Comparison of ENCODE assay signal across 9 mouse cellular contexts in genomic region chr17:23745301-23746251, GRCm38 (mm10). TPM values are rescaled to one million over a fixed set of nuclear protein-coding genes. Genes with fewer than 3 reads are reported as not detected.
A peak's percentile ranks its signal among the peaks of the same experiment; 100 is the strongest.
DNase-seq lines count a peak whose midpoint lies in the region; ATAC-seq and TF ChIP-seq lines count a peak whose summit lies in the region.
"Had no signal": no experiment of that assay in that cellular context is flagged by ENCODE, and none has a peak within 500 bp of the region (broad histone marks: within the 10 kb centered on the region; RNA-seq: fewer than 3 reads in every experiment).

TSS of gene Kremen2 (minus strand) at chr17:23745833.

- no peak for TF ChIP-seq POLR2A in cerebellum, adult 2 months (IDR thresholded peaks at IDR 0.05; ENCODE audit: borderline replicate concordance, insufficient read depth, low read length)

- H3K4me1 ChIP-seq in cerebellum, adult 2 months (ENCODE audit: control insufficient read depth, insufficient read depth, low read length): 0 out of 2 replicates have a peak, but pooled peaks cover 16% of the 10 kb centered on the region
- H3K4me1 ChIP-seq in hindbrain, embryonic 12.5 days: peaks cover 30% of the 10 kb centered on the region
- peaks cover 19% of the 10 kb centered on the region for H3K4me1 ChIP-seq in midbrain, embryonic 16.5 days (ENCODE audit: control insufficient read depth, insufficient read depth, low read length)

- no peak within 1 kb of the TSS for H3K27ac ChIP-seq in cerebellum, adult 2 months (ENCODE audit: insufficient read depth, low read length)
- no peak within 1 kb of the TSS for H3K27ac ChIP-seq in hindbrain, embryonic 12.5 days
- no peak within 1 kb of the TSS for H3K27ac ChIP-seq in midbrain, embryonic 16.5 days (ENCODE audit: low read length)

- no peak for DNase-seq in cerebellum, adult 2 months
- no peak for DNase-seq in cerebellum, adult 9-10 months
- DNase-seq in ES-CJ7 (ENCODE audit: low read depth, low spot score): peak; percentile 36
- no peak for DNase-seq in adrenal gland, postnatal 14 days
- DNase-seq in adrenal gland, postnatal 4 days (ENCODE audit: low spot score in 2 of 2): no peak

- no peak for TF ChIP-seq CTCF in cerebellum, adult 2 months (IDR thresholded peaks at IDR 0.05; ENCODE audit: borderline replicate concordance, insufficient read depth, low read depth, low read length)

- ATAC-seq in hindbrain, embryonic 12.5 days (ENCODE audit: low FRiP score): no peak
- ATAC-seq in midbrain, embryonic 16.5 days: peak; percentile 12; the same call in 1 of the 2 replicates
- ATAC-seq in erythroid progenitor cell, adult 5-6 weeks (replicated peaks; ENCODE audit: low FRiP score, poor library complexity, severe bottlenecking): no peak

- no peaks in the 10 kb centered on the region for H3K9me3 ChIP-seq in hindbrain, embryonic 12.5 days (replicated peaks)
- H3K9me3 ChIP-seq in midbrain, embryonic 16.5 days (replicated peaks; ENCODE audit: control insufficient read depth, low read length, poor library complexity, severe bottlenecking): no peaks in the 10 kb centered on the region

- no peaks in the 10 kb centered on the region for H3K36me3 ChIP-seq in hindbrain, embryonic 12.5 days
- no peaks in the 10 kb centered on the region for H3K36me3 ChIP-seq in midbrain, embryonic 16.5 days (ENCODE audit: control insufficient read depth, insufficient read depth, low read length)

- H3K4me2 ChIP-seq in hindbrain, embryonic 12.5 days (replicated peaks): peak within 1 kb of the TSS; percentile 65
- H3K4me2 ChIP-seq in midbrain, embryonic 16.5 days (ENCODE audit: low read length): peak within 1 kb of the TSS; percentile 92

- H3K4me3 ChIP-seq in cerebellum, adult 2 months (replicated peaks; ENCODE audit: insufficient read depth, low read depth, low read length): peak within 1 kb of the TSS; percentile 25
- peak within 1 kb of the TSS; percentile 31 for H3K4me3 ChIP-seq in hindbrain, embryonic 12.5 days
- H3K4me3 ChIP-seq in midbrain, embryonic 16.5 days (ENCODE audit: low read depth, low read length): peak within 1 kb of the TSS; percentile 50
- H3K4me3 ChIP-seq: erythroblast, embryonic 14.5 days had no signal

- 1% methylated on average over 42 of the region's 45 CpGs for WGBS in cerebellum, adult 2 months
- under 1% methylated on average over 39 of the region's 45 CpGs for WGBS in hindbrain, embryonic 12.5 days
- WGBS in midbrain, embryonic 16.5 days: under 1% methylated on average over 38 of the region's 45 CpGs

- H3K27me3 ChIP-seq in cerebellum, adult 2 months (ENCODE audit: control insufficient read depth, insufficient read depth, low read length): no peaks in the 10 kb centered on the region; the same call in 1 of the 2 replicates
- peaks cover 74% of the 10 kb centered on the region for H3K27me3 ChIP-seq in hindbrain, embryonic 12.5 days
- peaks cover 45% of the 10 kb centered on the region for H3K27me3 ChIP-seq in midbrain, embryonic 16.5 days (ENCODE audit: control insufficient read depth, insufficient read depth, low read depth, low read length)

- H3K9ac ChIP-seq in hindbrain, embryonic 12.5 days: peak within 1 kb of the TSS; percentile 39; the same call in 1 of the 2 replicates
- H3K9ac ChIP-seq in midbrain, embryonic 16.5 days (ENCODE audit: low read depth, low read length): peak within 1 kb of the TSS; percentile 73

RNA-seq across cellular contexts. Expression of gene Kremen2, which starts in this region (rescaled TPM):
- polyA plus RNA-seq in cerebellum, adult 2 months (2012; rRNA removed): 0.57 and 0.84 TPM in 2 replicates
- 2.9 and 5.7 TPM in 2 replicates for polyA plus RNA-seq in hindbrain, embryonic 12.5 days (2016; fragmentation: Nextera tagmentation; extraction: Ambion mirVana)
- polyA plus RNA-seq in midbrain, embryonic 16.5 days (2015; fragmentation: Nextera tagmentation; extraction: Ambion mirVana): 1.6 and 1.8 TPM in 2 replicates
- total RNA-seq in erythroid progenitor cell, adult 5-6 weeks (2015; ENCODE audit: low replicate concordance): not detected in 2 replicates
- total RNA-seq in erythroid progenitor cell, adult 5-6 weeks (2017; ENCODE audit: low replicate concordance): not detected in 2 replicates
- not detected in 2 replicates for total RNA-seq in adrenal gland, postnatal 14 days (2021)
- total RNA-seq in adrenal gland, postnatal 4 days (2021): under 1 TPM in 1 of 2 experiments, not detected in 1; 0.14 TPM
- polyA plus RNA-seq: erythroblast, embryonic 14.5 days had no signal
